Mouse (Mus musculus): ENCODE measurements around the gene Gprc5d. TPM values are rescaled to one million over a fixed set of nuclear protein-coding genes. Genes with fewer than 3 reads are reported as not detected.

The Gprc5d gene
- polyA plus RNA-seq (2012; rRNA removed; ENCODE audit: low replicate concordance): 0.42 and 0.45 TPM in 2 replicates

GRCm38 (mm10) chr6:135118183-135118582, at the start of gene Gprc5d:
TSS of gene Gprc5d (minus strand) at chr6:135118283.

DNA sequence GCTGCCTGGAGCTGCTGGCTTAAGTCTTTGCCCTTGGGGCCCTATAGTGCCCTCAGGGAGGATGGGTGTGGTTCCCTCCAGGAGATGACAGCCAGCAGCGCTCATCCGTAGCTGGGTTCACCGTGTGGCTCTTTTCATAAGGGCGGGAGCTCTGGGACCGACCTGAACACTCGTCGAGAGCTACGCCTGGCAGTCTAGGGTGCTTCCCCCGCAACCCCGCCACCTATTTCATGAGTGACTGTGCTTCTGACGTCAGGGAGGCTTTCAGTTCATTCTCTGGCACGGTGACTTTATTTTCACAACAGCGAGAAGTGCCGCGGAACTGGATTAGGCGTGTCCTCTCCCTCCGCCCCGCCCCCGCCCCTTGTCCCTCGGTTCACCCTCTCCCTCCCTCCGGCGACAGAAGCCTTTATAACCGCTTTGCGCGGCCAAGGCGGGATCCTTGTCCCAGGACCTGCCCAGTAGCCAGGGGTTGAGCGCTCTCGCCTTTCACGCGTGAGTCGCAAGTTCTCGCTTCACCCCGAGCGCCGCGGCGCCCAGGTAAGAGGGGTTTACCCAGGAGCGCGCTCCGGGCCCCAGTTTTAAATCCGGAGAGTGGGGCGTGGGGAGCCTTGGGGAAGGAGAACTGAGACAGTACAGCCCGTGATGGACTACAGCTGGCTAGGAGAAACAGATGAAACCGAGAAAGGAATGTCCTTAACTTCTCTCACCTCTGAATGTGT, 52.7 kb downstream of the Gprc5d start, which contains the start of gene Gprc5a:
TSS of gene Gprc5a (plus strand) at position 416 of the 722 bp plus-strand sequence.

Other genes starting within 250 kb of the Gprc5d start
- 8.6 and 9.2 TPM in 2 replicates for gene Gpr19, start 219.7 kb downstream of the Gprc5d start, polyA plus RNA-seq (2012; rRNA removed; ENCODE audit: low replicate concordance)
- gene Cdkn1b, start 197.9 kb downstream of the Gprc5d start, polyA plus RNA-seq (2012; rRNA removed; ENCODE audit: low replicate concordance): 14.5 and 33.4 TPM in 2 replicates
- 1.4 and 2.0 TPM in 2 replicates for gene Apold1, start 136.6 kb downstream of the Gprc5d start, polyA plus RNA-seq (2012; rRNA removed; ENCODE audit: low replicate concordance)
- gene Ddx47, start 106.7 kb downstream of the Gprc5d start, polyA plus RNA-seq (2012; rRNA removed; ENCODE audit: low replicate concordance): 31.3 and 53.7 TPM in 2 replicates
- 0.61 and 0.92 TPM in 2 replicates for gene Gprc5a, start 52.6 kb downstream of the Gprc5d start, polyA plus RNA-seq (2012; rRNA removed; ENCODE audit: low replicate concordance)
- gene Fam234b, start 79.7 kb upstream of the Gprc5d start, polyA plus RNA-seq (2012; rRNA removed; ENCODE audit: low replicate concordance): 9.1 and 10.0 TPM in 2 replicates
- 52.6 and 54.2 TPM in 2 replicates for gene Hebp1, start 79.7 kb upstream of the Gprc5d start, polyA plus RNA-seq (2012; rRNA removed; ENCODE audit: low replicate concordance)
- 0.42 and 0.62 TPM in 2 replicates for gene Gsg1, start 136.1 kb upstream of the Gprc5d start, polyA plus RNA-seq (2012; rRNA removed; ENCODE audit: low replicate concordance)
- gene Pbp2, start 192.1 kb upstream of the Gprc5d start, polyA plus RNA-seq (2012; rRNA removed; ENCODE audit: low replicate concordance): not detected in 2 replicates
- 87.9 and 213 TPM in 2 replicates for gene Emp1, start 244.3 kb upstream of the Gprc5d start, polyA plus RNA-seq (2012; rRNA removed; ENCODE audit: low replicate concordance)

Data from mammary gland, adult 2 months (tissue).